28 mouse cellular contexts compared by ENCODE assay signal in the genomic region with DNA sequence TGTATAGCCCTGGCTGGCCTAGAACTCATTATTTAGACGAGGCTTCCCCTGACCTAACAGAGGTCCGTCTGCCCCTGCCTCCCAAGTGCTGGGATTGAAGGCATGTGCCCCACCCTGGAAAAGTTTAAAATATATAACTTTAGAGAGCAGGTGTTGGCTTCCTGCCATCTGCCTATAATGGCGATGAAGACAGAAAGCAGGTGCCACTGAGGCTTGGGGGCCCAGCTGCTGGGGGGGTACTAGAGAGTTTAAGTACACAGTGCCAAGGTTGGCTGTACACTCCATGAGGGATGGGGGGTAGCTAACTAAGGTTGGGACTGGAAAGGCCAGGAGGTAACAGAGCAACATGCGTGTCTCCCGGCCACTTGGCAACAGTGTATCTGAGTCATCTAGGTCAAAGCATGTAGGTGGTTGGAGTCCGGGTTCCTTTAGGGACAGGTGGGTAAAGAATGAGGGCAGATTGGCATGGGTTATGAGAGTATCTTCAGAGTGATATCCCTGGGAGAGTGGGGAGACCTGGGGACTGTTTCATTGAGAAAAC. TPM values are rescaled to one million over a fixed set of nuclear protein-coding genes. Genes with fewer than 3 reads are reported as not detected.
DNase-seq lines count a peak whose midpoint lies in the region; ATAC-seq and TF ChIP-seq lines count a peak whose summit lies in the region.
"Had no signal": no experiment of that assay in that cellular context is flagged by ENCODE, and none has a peak within 500 bp of the region (broad histone marks: within the 10 kb centered on the region; RNA-seq: fewer than 3 reads in every experiment).

No protein-coding gene starts in this region.

- H3K4me1 ChIP-seq in intestine, postnatal 0 days (replicated peaks; ENCODE audit: control insufficient read depth, insufficient read depth, low read length) = no peaks in the 10 kb centered on the region
- H3K4me1 ChIP-seq in intestine, embryonic 16.5 days (ENCODE audit: control insufficient read depth, insufficient read depth, low read length) = no peaks in the 10 kb centered on the region
- peaks cover 4% of the 10 kb centered on the region; the same call in 1 of the 2 replicates for H3K4me1 ChIP-seq in forebrain, embryonic 15.5 days
- H3K4me1 ChIP-seq: hindbrain, embryonic 13.5 days; limb, embryonic 12.5 days; liver, embryonic 15.5 days; midbrain, embryonic 10.5 days; midbrain, embryonic 15.5 days had no signal

- peak; percentile 13; the same call in 1 of the 2 replicates for ATAC-seq in intestine, postnatal 0 days
- no peak for ATAC-seq in intestine, embryonic 16.5 days
- ATAC-seq in forebrain, embryonic 15.5 days (replicated peaks) = no peak
- ATAC-seq: forebrain, postnatal 0 days; midbrain, embryonic 15.5 days had no signal

- H3K4me3 ChIP-seq in intestine, postnatal 0 days (ENCODE audit: low read depth, low read length) = no peak overlapping the region
- no peak overlapping the region for H3K4me3 ChIP-seq in intestine, embryonic 16.5 days (ENCODE audit: low read length)
- H3K4me3 ChIP-seq in myocyte = no peak overlapping the region
- no peak overlapping the region for H3K4me3 ChIP-seq in forebrain, embryonic 15.5 days
- H3K4me3 ChIP-seq: heart, adult 2 months; heart, embryonic 12.5 days; hindbrain, embryonic 13.5 days; layer of hippocampus, adult 2 months; left cerebral cortex, adult 2 months; limb, embryonic 12.5 days; liver, embryonic 15.5 days; midbrain, embryonic 10.5 days; midbrain, embryonic 15.5 days had no signal

- no peak overlapping the region for H3K4me2 ChIP-seq in intestine, postnatal 0 days (replicated peaks; ENCODE audit: low read depth)
- no peak overlapping the region for H3K4me2 ChIP-seq in intestine, embryonic 16.5 days (ENCODE audit: low read depth, low read length)
- H3K4me2 ChIP-seq in myocyte (ENCODE audit: low read depth) = no peak overlapping the region
- H3K4me2 ChIP-seq in forebrain, embryonic 15.5 days (replicated peaks) = no peak overlapping the region
- H3K4me2 ChIP-seq: heart, embryonic 12.5 days; hindbrain, embryonic 13.5 days; limb, embryonic 12.5 days; liver, embryonic 15.5 days; lung, embryonic 14.5 days; midbrain, embryonic 15.5 days had no signal

- TF ChIP-seq CTCF in intestine, postnatal 0 days (IDR thresholded peaks at IDR 0.05; ENCODE audit: low read depth) = no peak

- 60% methylated on average over 6 of the region's 6 CpGs for WGBS in intestine, postnatal 0 days
- WGBS in intestine, embryonic 16.5 days = 69% methylated on average over 6 of the region's 6 CpGs
- 85% methylated on average over 6 of the region's 6 CpGs for WGBS in forebrain, embryonic 15.5 days

- H3K27me3 ChIP-seq in intestine, postnatal 0 days (replicated peaks; ENCODE audit: control insufficient read depth, insufficient read depth, low read length) = no peaks in the 10 kb centered on the region
- H3K27me3 ChIP-seq in intestine, embryonic 16.5 days (replicated peaks; ENCODE audit: control insufficient read depth, insufficient read depth, low read length) = no peaks in the 10 kb centered on the region
- H3K27me3 ChIP-seq in myocyte (ENCODE audit: control insufficient read depth, insufficient read depth, insufficient read length) = no peaks in the 10 kb centered on the region
- no peaks in the 10 kb centered on the region for H3K27me3 ChIP-seq in forebrain, embryonic 15.5 days
- H3K27me3 ChIP-seq: heart, embryonic 12.5 days; hindbrain, embryonic 13.5 days; limb, embryonic 12.5 days; liver, embryonic 15.5 days; midbrain, embryonic 15.5 days had no signal

- no peaks in the 10 kb centered on the region for H3K9me3 ChIP-seq in intestine, postnatal 0 days (ENCODE audit: control insufficient read depth)
- H3K9me3 ChIP-seq in intestine, embryonic 16.5 days (ENCODE audit: control insufficient read depth, low read length) = no peaks in the 10 kb centered on the region
- no peaks in the 10 kb centered on the region for H3K9me3 ChIP-seq in forebrain, embryonic 15.5 days
- H3K9me3 ChIP-seq: G1E; heart, embryonic 12.5 days; hindbrain, embryonic 13.5 days; limb, embryonic 12.5 days; liver, embryonic 15.5 days; midbrain, embryonic 10.5 days; midbrain, embryonic 15.5 days had no signal

- DNase-seq in cerebellum, adult 11-12 months = peak; percentile 49
- DNase-seq in cerebellum, postnatal 10 days = no peak
- peak; percentile 56 for DNase-seq in cerebellum, adult 9-11 months
- no peak for DNase-seq in adrenal gland, postnatal 36 days
- DNase-seq: adrenal gland, adult 8-10 months; forebrain, postnatal 0 days; heart, adult 2 months; heart, postnatal 4 days; kidney, adult 18-20 months; kidney, postnatal 36 days; lung, embryonic 14.5 days; lung, postnatal 14 days; right cerebral cortex, adult 18-20 months; thymus, adult 18-20 months; thymus, postnatal 4 days had no signal

- H3K27ac ChIP-seq in intestine, postnatal 0 days (ENCODE audit: low read depth, low read length) = no peak overlapping the region
- no peak overlapping the region for H3K27ac ChIP-seq in intestine, embryonic 16.5 days (ENCODE audit: low read length)
- no peak overlapping the region for H3K27ac ChIP-seq in forebrain, embryonic 15.5 days (replicated peaks)
- H3K27ac ChIP-seq: heart, adult 2 months; hindbrain, embryonic 13.5 days; layer of hippocampus, adult 2 months; left cerebral cortex, adult 2 months; limb, embryonic 12.5 days; liver, embryonic 15.5 days; midbrain, embryonic 10.5 days; midbrain, embryonic 15.5 days had no signal

- H3K36me3 ChIP-seq in intestine, postnatal 0 days (ENCODE audit: control insufficient read depth, insufficient read depth) = peaks cover 9% of the 10 kb centered on the region; the same call in 1 of the 2 replicates
- H3K36me3 ChIP-seq in intestine, embryonic 16.5 days (ENCODE audit: control insufficient read depth, insufficient read depth, low read length) = no peaks in the 10 kb centered on the region; the same call in 1 of the 2 replicates
- peaks cover 4% of the 10 kb centered on the region for H3K36me3 ChIP-seq in myocyte (ENCODE audit: control insufficient read depth, insufficient read depth)
- peaks cover 33% of the 10 kb centered on the region for H3K36me3 ChIP-seq in forebrain, embryonic 15.5 days

- no peak for TF ChIP-seq POLR2A in myocyte (IDR thresholded peaks at IDR 0.05; ENCODE audit: insufficient read length, low read depth)

- no peaks in the 10 kb centered on the region for H3K79me2 ChIP-seq in myocyte (ENCODE audit: control insufficient read depth, insufficient read depth)

- no peak overlapping the region for H3K9ac ChIP-seq in intestine, postnatal 0 days (ENCODE audit: low read depth, low read length)
- no peak overlapping the region for H3K9ac ChIP-seq in intestine, embryonic 16.5 days (ENCODE audit: low read depth, low read length)
- H3K9ac ChIP-seq in forebrain, embryonic 15.5 days (replicated peaks) = no peak overlapping the region
- H3K9ac ChIP-seq: forebrain, postnatal 0 days; heart, embryonic 12.5 days; hindbrain, embryonic 13.5 days; limb, embryonic 12.5 days; liver, embryonic 15.5 days; lung, embryonic 14.5 days; midbrain, embryonic 15.5 days had no signal

- no peak overlapping the region for H3ac ChIP-seq in myocyte (ENCODE audit: control insufficient read depth, insufficient read length)

TF ChIP-seq in myocyte, 11 proteins besides CTCF, POLR2A, EP300 and RAD21:
- TF ChIP-seq POLR2AphosphoS2 (IDR thresholded peaks at IDR 0.05; ENCODE audit: insufficient read length, low read depth) (no peak), TCF3 (IDR thresholded peaks at IDR 0.05; ENCODE audit: insufficient read length, low read depth) (no peak), USF1 (IDR thresholded peaks at IDR 0.05; ENCODE audit: low read depth) (no peak), MYOD1 (IDR thresholded peaks at IDR 0.05; ENCODE audit: control insufficient read depth in 1 of 3, insufficient read length in 2 of 3, low read depth in 2 of 3) (peak in 2 of 3 experiments; percentile 72 to 75), MYOG (IDR thresholded peaks at IDR 0.05; ENCODE audit: control insufficient read depth in 1 of 3, insufficient read depth in 1 of 3, insufficient read length in 2 of 3, low read depth in 2 of 3) (peak in 1 of 3 experiments; percentile 38), SRF (IDR thresholded peaks at IDR 0.05; ENCODE audit: control insufficient read depth, insufficient read length, low read depth) (no peak), E2F4 (IDR thresholded peaks at IDR 0.05; ENCODE audit: insufficient read depth) (no peak), CEBPB (IDR thresholded peaks at IDR 0.05; ENCODE audit: insufficient read depth, poor library complexity, severe bottlenecking) (no peak), REST (IDR thresholded peaks at IDR 0.05; ENCODE audit: insufficient read depth, insufficient read length) (no peak), MAX (IDR thresholded peaks at IDR 0.05; ENCODE audit: low read depth) (no peak), TCF12 (IDR thresholded peaks at IDR 0.05; ENCODE audit: insufficient read depth, poor library complexity, severe bottlenecking) (peak; percentile 28)

RNA-seq across cellular contexts. Expression of a gene that starts 12.2 kb away (rescaled TPM):
- 13.4 and 14.2 TPM in 2 replicates for polyA plus RNA-seq in intestine, postnatal 0 days (2015; fragmentation: Nextera tagmentation; extraction: Ambion mirVana)
- 41.9 and 51.3 TPM in 2 replicates for polyA plus RNA-seq in intestine, embryonic 16.5 days (2015; fragmentation: Nextera tagmentation; extraction: Ambion mirVana)
- polyA plus RNA-seq in myocyte (2012; fragmentation: generic; extraction: Trizol) = 35.3 TPM
- 54.2 and 62.1 TPM in 2 replicates for polyA plus RNA-seq in forebrain, embryonic 15.5 days (2015; fragmentation: Nextera tagmentation; extraction: Ambion mirVana)
- 100 to 1,000 TPM; 171 to 443 TPM for total RNA-seq in adrenal gland, postnatal 36 days (2021)

RNA-seq across cellular contexts. Expression of a gene that starts 26.2 kb away (rescaled TPM):
- 6.1 and 8.9 TPM in 2 replicates for polyA plus RNA-seq in intestine, postnatal 0 days (2015; fragmentation: Nextera tagmentation; extraction: Ambion mirVana)
- 3.6 and 4.9 TPM in 2 replicates for polyA plus RNA-seq in intestine, embryonic 16.5 days (2015; fragmentation: Nextera tagmentation; extraction: Ambion mirVana)
- 12.0 TPM for polyA plus RNA-seq in myocyte (2012; fragmentation: generic; extraction: Trizol)
- 6.7 TPM in 2 replicates for polyA plus RNA-seq in forebrain, embryonic 15.5 days (2015; fragmentation: Nextera tagmentation; extraction: Ambion mirVana)
- total RNA-seq in adrenal gland, postnatal 36 days (2021) = 10 to 100 TPM; 40.3 to 42.3 TPM

RNA-seq across cellular contexts. Expression of a gene that starts 52.3 kb away (rescaled TPM):
- 6.7 and 7.4 TPM in 2 replicates for polyA plus RNA-seq in intestine, postnatal 0 days (2015; fragmentation: Nextera tagmentation; extraction: Ambion mirVana)
- polyA plus RNA-seq in intestine, embryonic 16.5 days (2015; fragmentation: Nextera tagmentation; extraction: Ambion mirVana) = 16.1 and 16.6 TPM in 2 replicates
- 25.4 TPM for polyA plus RNA-seq in myocyte (2012; fragmentation: generic; extraction: Trizol)
- polyA plus RNA-seq in forebrain, embryonic 15.5 days (2015; fragmentation: Nextera tagmentation; extraction: Ambion mirVana) = 6.0 and 6.6 TPM in 2 replicates
- 10 to 100 TPM in 1 of 2 experiments, 1 to 10 TPM in 1; 9.7 to 15.0 TPM for total RNA-seq in adrenal gland, postnatal 36 days (2021)

Comparison
In these comparisons a context has a peak if more than half of its experiments do, and no peak if none do; other contexts are left out.
1. DNase-seq: peak in cerebellum, adult 11-12 months (single experiment) and cerebellum, adult 9-11 months (single experiment); none in cerebellum, postnatal 10 days (0 of 2) and adrenal gland, postnatal 36 days (0 of 2).